Mouse (Mus musculus): ENCODE results near the gene Gm2042. TPM values are rescaled to one million over a fixed set of nuclear protein-coding genes. Genes with fewer than 3 reads are reported as not detected.

Gm2042 gene
- not detected for polyA plus RNA-seq (2017; shearing (Covaris generic))

DNA sequence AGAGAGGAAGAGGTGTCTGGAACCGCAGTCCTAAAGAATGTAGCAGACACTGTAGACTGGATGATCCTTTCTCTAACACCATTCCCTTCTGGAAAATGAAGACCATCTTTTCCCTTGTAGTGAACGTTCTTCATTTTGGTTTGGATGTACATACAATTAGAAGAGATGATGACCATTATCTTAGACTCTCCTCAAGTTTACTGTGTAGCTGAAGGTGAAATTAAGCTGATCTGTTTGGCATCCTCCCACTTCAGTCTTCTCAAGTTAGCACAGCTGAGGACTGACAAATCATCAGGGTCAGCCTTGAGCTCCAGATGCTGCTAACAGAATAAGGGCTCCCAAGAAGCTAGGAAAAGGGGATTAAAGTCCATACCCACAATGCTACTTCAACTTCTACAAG lies at the start of gene Gm2042:
Gene Gm2042, plus strand, starts transcription at position 301 of the 400 bp plus-strand sequence.

DNA sequence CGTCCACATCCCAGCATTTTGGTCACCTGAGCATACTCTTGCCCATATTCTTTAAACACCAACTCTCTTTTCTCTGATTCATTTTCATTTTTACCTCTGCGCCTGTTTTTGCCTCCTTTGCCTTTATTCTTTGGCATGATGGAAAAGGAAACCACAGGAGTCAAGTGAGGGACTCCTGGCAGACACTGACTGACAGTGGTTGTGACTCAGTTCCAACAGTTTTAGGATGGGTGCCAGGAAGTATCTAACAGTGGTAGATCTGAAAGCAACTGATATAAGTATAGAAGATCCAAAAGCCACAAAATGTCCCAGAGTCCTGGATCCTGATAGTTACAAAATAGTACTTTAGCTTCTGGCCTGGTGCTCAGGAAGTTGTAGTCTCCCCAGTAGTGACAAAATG lies 34.2 kb upstream of the Gm2042 start, which contains the start of gene Gm2035:
Gene Gm2035, minus strand, starts transcription at position 137 of the 400 bp plus-strand sequence.

Other genes with a start within 250 kb of the Gm2042 start
- 0.10 TPM for gene Gm21319, start 178.3 kb upstream of the Gm2042 start, polyA plus RNA-seq (2017; shearing (Covaris generic))
- gene Gm21936, start 158.6 kb upstream of the Gm2042 start, polyA plus RNA-seq (2017; shearing (Covaris generic)), result not detected
- not detected for gene BB287469, start 137.5 kb upstream of the Gm2042 start, polyA plus RNA-seq (2017; shearing (Covaris generic))
- gene Gm2001, start 111.7 kb upstream of the Gm2042 start, polyA plus RNA-seq (2017; shearing (Covaris generic)), result 0.56 TPM
- not detected for gene Gm2016, start 80.0 kb upstream of the Gm2042 start, polyA plus RNA-seq (2017; shearing (Covaris generic))
- gene Gm2022, start 58.7 kb upstream of the Gm2042 start, polyA plus RNA-seq (2017; shearing (Covaris generic)), result not detected
- gene Gm2035, start 34.2 kb upstream of the Gm2042 start, polyA plus RNA-seq (2017; shearing (Covaris generic)), result not detected
- not detected for gene Gm2075, start 57.8 kb downstream of the Gm2042 start, polyA plus RNA-seq (2017; shearing (Covaris generic))
- gene Gm6803, start 64.7 kb downstream of the Gm2042 start, polyA plus RNA-seq (2017; shearing (Covaris generic)), result not detected
- not detected for gene Gm2056, start 72.9 kb downstream of the Gm2042 start, polyA plus RNA-seq (2017; shearing (Covaris generic))
- not detected for gene Gm16368, start 129.6 kb downstream of the Gm2042 start, polyA plus RNA-seq (2017; shearing (Covaris generic))
- not detected for gene Gm10436, start 228.0 kb downstream of the Gm2042 start, polyA plus RNA-seq (2017; shearing (Covaris generic))

All from CD4-positive, CD25-positive, alpha-beta regulatory T cell (primary cell).